Mouse (Mus musculus) liver, embryonic 13.5 days (tissue): ENCODE results near the gene Per1. TPM values are rescaled to one million over a fixed set of nuclear protein-coding genes. Genes with fewer than 3 reads are reported as not detected.
"Not testable (repeated sequence)": the region's sequence is repeated elsewhere in the genome, so short reads cannot be mapped to it uniquely, and the experiment has no call there.

Experiments
- ATAC-seq: fragments of 200-750 bp; cut with Nextera tagmentation; 2 replicates; pipeline ENCODE4 v1.8.0; 2017; ENCODE audit warnings: low read depth, mild to moderate bottlenecking, moderate number of reproducible peaks, moderate library complexity
- DNase-seq: peaks from one replicate; pipeline ENCODE4 v3.0.0; 2022
- H3K27ac ChIP-seq: fragments of 300-500 bp; sonication (generic); 2 replicates; pipeline ENCODE4 v1.5.1; 2015; ENCODE audit warnings: moderate library complexity, mild to moderate bottlenecking, inconsistent platforms
- H3K27me3 ChIP-seq: fragments of 300-500 bp; sonication (generic); 2 replicates; pipeline ENCODE4 v1.6.1; 2015; ENCODE audit warnings: mild to moderate bottlenecking, inconsistent platforms
- H3K36me3 ChIP-seq: fragments of 300-500 bp; sonication (generic); 2 replicates; pipeline ENCODE4 v1.6.1; 2015; ENCODE audit warnings: mild to moderate bottlenecking, inconsistent platforms
- H3K4me1 ChIP-seq: fragments of 300-500 bp; sonication (generic); replicated peaks from 2 replicates; pipeline ENCODE4 v1.6.1; 2015; ENCODE audit warnings: inconsistent platforms
- H3K4me2 ChIP-seq: fragments of 300-500 bp; sonication (generic); 2 replicates; pipeline ENCODE4 v1.6.1; 2015; ENCODE audit warnings: inconsistent platforms, mild to moderate bottlenecking, moderate library complexity
- H3K4me3 ChIP-seq: fragments of 300-500 bp; sonication (generic); replicated peaks from 2 replicates; pipeline ENCODE4 v1.5.1; 2015; ENCODE audit warnings: mild to moderate bottlenecking, inconsistent platforms
- H3K9ac ChIP-seq: fragments of 300-500 bp; sonication (generic); 2 replicates; pipeline ENCODE4 v1.6.1; 2015; ENCODE audit warnings: mild to moderate bottlenecking, inconsistent platforms
- H3K9me3 ChIP-seq: fragments of 300-500 bp; sonication (generic); replicated peaks from 2 replicates; pipeline ENCODE4 v1.6.1; 2016; ENCODE audit warnings: inconsistent platforms
- WGBS: fragments of 180-500 bp; shearing (Covaris S2); methylation state at CpG from one replicate; pipeline ENCODE4 v1.1.7; 2015; ENCODE audit not compliant: insufficient replicate concordance; 5-methylcytosine and 5-hydroxymethylcytosine counted together
- polyA plus RNA-seq: library from polyadenylated mRNA; unstranded; fragments of >200 nt; fragmentation: Nextera tagmentation; extraction: Ambion mirVana; gene quantifications from 2 replicates; pipeline ENCODE4 v1.2.1, GENCODE M21; 2015

Per1 gene
- polyA plus RNA-seq, 1 experiment from 2014 or later, result 1.9 TPM

- WGBS, result 56% methylated on average over 4 of the region's 4 CpGs
Measured at GRCm38 (mm10) chr11:69087082-69087481, 7.9 kb upstream of the Per1 start.

GRCm38 (mm10) chr11:69087597-69087996 lies 7.4 kb upstream of the Per1 start:
- H3K4me3 ChIP-seq, result peak overlapping the region; percentile 99; the same call in 1 of the 2 replicates
- no peak for DNase-seq
- peaks cover 30% of the 10 kb centered on the region for H3K36me3 ChIP-seq
- H3K4me1 ChIP-seq, result peaks cover 45% of the 10 kb centered on the region
- peak overlapping the region; percentile 94; the same call in 1 of the 2 replicates for H3K27ac ChIP-seq
- ATAC-seq, result no peak
- H3K27me3 ChIP-seq, result no peaks in the 10 kb centered on the region
- no peaks in the 10 kb centered on the region for H3K9me3 ChIP-seq
- H3K9ac ChIP-seq, result 0 out of 2 replicates have a peak overlapping the region, but pooled peaks have one; percentile 19
- 58% methylated on average over 2 of the region's 2 CpGs for WGBS
- H3K4me2 ChIP-seq, result peak overlapping the region; percentile 98

More at GRCm38 (mm10) chr11:69087082-69087481, 7.9 kb upstream of the Per1 start:
- Histone ChIP-seq H3K4me2 (no peak overlapping the region), H3K9me3 (no peaks in the 10 kb centered on the region), H3K9ac (0 out of 2 replicates have a peak overlapping the region, but pooled peaks have one; percentile 19), H3K36me3 (peaks cover 28% of the 10 kb centered on the region), H3K4me3 (no peak overlapping the region), H3K27me3 (no peaks in the 10 kb centered on the region), H3K27ac (peak overlapping the region; percentile 94; the same call in 1 of the 2 replicates), H3K4me1 (peaks cover 42% of the 10 kb centered on the region)
- ATAC-seq (no peak), DNase-seq (no peak)

- peak within 1 kb of the TSS; percentile 94 for H3K27ac ChIP-seq
- DNase-seq (peak; percentile 81), ATAC-seq (peak; percentile 57)
- peak within 1 kb of the TSS; percentile 99 for H3K4me3 ChIP-seq
- H3K9ac ChIP-seq, result peak within 1 kb of the TSS; percentile 100
- H3K9me3 ChIP-seq, result no peaks in the 10 kb centered on the region
- H3K27me3 ChIP-seq, result no peaks in the 10 kb centered on the region
- under 1% methylated on average over 63 of the region's 67 CpGs for WGBS
- peaks cover 49% of the 10 kb centered on the region for H3K4me1 ChIP-seq
- peak within 1 kb of the TSS; percentile 98 for H3K4me2 ChIP-seq
- H3K36me3 ChIP-seq, result peaks cover 34% of the 10 kb centered on the region
Measured at GRCm38 (mm10) chr11:69088103-69088855, 6.7 kb upstream of the Per1 start, which contains the start of gene Vamp2. Gene Vamp2, plus strand, starts transcription at chr11:69088490.

GRCm38 (mm10) chr11:69088856-69089615 lies 6.0 kb upstream of the Per1 start:
- H3K36me3 ChIP-seq, result peaks cover 34% of the 10 kb centered on the region
- peak overlapping the region; percentile 94 for H3K27ac ChIP-seq
- DNase-seq, result peak; percentile 63
- no peaks in the 10 kb centered on the region for H3K27me3 ChIP-seq
- 5% methylated on average over 25 of the region's 25 CpGs for WGBS
- H3K4me2 ChIP-seq, result peak overlapping the region; percentile 98
- peak overlapping the region; percentile 99 for H3K4me3 ChIP-seq
- peak; percentile 85 for ATAC-seq
- peak overlapping the region; percentile 100 for H3K9ac ChIP-seq
- H3K4me1 ChIP-seq, result peaks cover 53% of the 10 kb centered on the region
- H3K9me3 ChIP-seq, result no peaks in the 10 kb centered on the region

GRCm38 (mm10) chr11:69089616-69090290 lies 5.3 kb upstream of the Per1 start:
- ATAC-seq (no peak), DNase-seq (no peak)
- H3K36me3 ChIP-seq, result peaks cover 34% of the 10 kb centered on the region
- H3K4me2 ChIP-seq, result peak overlapping the region; percentile 98
- 79% methylated on average over 12 of the region's 12 CpGs for WGBS
- H3K27ac ChIP-seq, result peak overlapping the region; percentile 94
- peak overlapping the region; percentile 99 for H3K4me3 ChIP-seq
- no peaks in the 10 kb centered on the region for H3K27me3 ChIP-seq
- peaks cover 59% of the 10 kb centered on the region for H3K4me1 ChIP-seq
- H3K9ac ChIP-seq, result peak overlapping the region; percentile 100
- no peaks in the 10 kb centered on the region for H3K9me3 ChIP-seq

GRCm38 (mm10) chr11:69090367-69090766 lies 4.7 kb upstream of the Per1 start:
- peak overlapping the region; percentile 98 for H3K4me2 ChIP-seq
- no peaks in the 10 kb centered on the region for H3K27me3 ChIP-seq
- H3K9ac ChIP-seq, result peak overlapping the region; percentile 100
- no peaks in the 10 kb centered on the region for H3K9me3 ChIP-seq
- 73% methylated on average over 6 of the region's 6 CpGs for WGBS
- H3K4me1 ChIP-seq, result peaks cover 63% of the 10 kb centered on the region
- H3K36me3 ChIP-seq, result peaks cover 34% of the 10 kb centered on the region
- no peak for ATAC-seq
- no peak overlapping the region for H3K4me3 ChIP-seq
- H3K27ac ChIP-seq, result peak overlapping the region; percentile 94
- DNase-seq, result no peak

- Histone ChIP-seq H3K9me3 (no peaks in the 10 kb centered on the region), H3K4me1 (peaks cover 74% of the 10 kb centered on the region), H3K4me3 (no peak overlapping the region), H3K36me3 (peaks cover 34% of the 10 kb centered on the region), H3K27ac (no peak overlapping the region), H3K27me3 (no peaks in the 10 kb centered on the region), H3K4me2 (no peak overlapping the region), H3K9ac (no peak overlapping the region)
- WGBS, result 48% methylated on average over 7 of the region's 7 CpGs
- DNase-seq (no peak), ATAC-seq (no peak)
Measured at GRCm38 (mm10) chr11:69091566-69092385, 3.2 kb upstream of the Per1 start.

- Histone ChIP-seq H3K4me2 (no peak overlapping the region), H3K9me3 (no peaks in the 10 kb centered on the region), H3K27ac (no peak overlapping the region), H3K9ac (no peak overlapping the region), H3K4me3 (no peak overlapping the region), H3K27me3 (no peaks in the 10 kb centered on the region), H3K36me3 (peaks cover 34% of the 10 kb centered on the region), H3K4me1 (peaks cover 74% of the 10 kb centered on the region)
- 2% methylated on average over 3 of the region's 3 CpGs for WGBS
- no peak for ATAC-seq
- peak; percentile 76 for DNase-seq
Measured at GRCm38 (mm10) chr11:69092386-69092751, 2.6 kb upstream of the Per1 start.

GRCm38 (mm10) chr11:69092871-69093270 lies 2.1 kb upstream of the Per1 start:
- H3K27me3 ChIP-seq, result no peaks in the 10 kb centered on the region
- H3K4me3 ChIP-seq, result no peak overlapping the region
- 74% methylated on average over 4 of the region's 4 CpGs for WGBS
- H3K27ac ChIP-seq, result no peak overlapping the region
- H3K9ac ChIP-seq, result no peak overlapping the region
- H3K4me1 ChIP-seq, result peaks cover 74% of the 10 kb centered on the region
- DNase-seq (no peak), ATAC-seq (no peak)
- no peak overlapping the region for H3K4me2 ChIP-seq
- no peaks in the 10 kb centered on the region for H3K9me3 ChIP-seq
- H3K36me3 ChIP-seq, result peaks cover 34% of the 10 kb centered on the region

- H3K9ac ChIP-seq, H3K4me3 ChIP-seq, H3K9me3 ChIP-seq, ATAC-seq, DNase-seq, H3K27me3 ChIP-seq: not testable (repeated sequence)
- 83% methylated on average over 7 of the region's 7 CpGs for WGBS
- 0 out of 2 replicates have a peak overlapping the region, but pooled peaks have one; percentile 9 for H3K4me2 ChIP-seq
- 0 out of 2 replicates have a peak overlapping the region, but pooled peaks have one; percentile 85 for H3K27ac ChIP-seq
- H3K4me1 ChIP-seq, result peaks cover 80% of the 10 kb centered on the region
- peaks cover 34% of the 10 kb centered on the region for H3K36me3 ChIP-seq
Measured at GRCm38 (mm10) chr11:69093856-69094255, 1.2 kb upstream of the Per1 start.
